Mouse (Mus musculus) adipocyte (in vitro differentiated cells): ENCODE results near the gene Tmem115.
"Not testable (repeated sequence)": the region's sequence is repeated elsewhere in the genome, so short reads cannot be mapped to it uniquely, and the experiment has no call there.

Experiments used
- DNase-seq: peaks from one replicate; pipeline ENCODE4 v3.0.0-alpha.2; 2016; ENCODE audit warnings: low spot score

The Tmem115 gene

DNA sequence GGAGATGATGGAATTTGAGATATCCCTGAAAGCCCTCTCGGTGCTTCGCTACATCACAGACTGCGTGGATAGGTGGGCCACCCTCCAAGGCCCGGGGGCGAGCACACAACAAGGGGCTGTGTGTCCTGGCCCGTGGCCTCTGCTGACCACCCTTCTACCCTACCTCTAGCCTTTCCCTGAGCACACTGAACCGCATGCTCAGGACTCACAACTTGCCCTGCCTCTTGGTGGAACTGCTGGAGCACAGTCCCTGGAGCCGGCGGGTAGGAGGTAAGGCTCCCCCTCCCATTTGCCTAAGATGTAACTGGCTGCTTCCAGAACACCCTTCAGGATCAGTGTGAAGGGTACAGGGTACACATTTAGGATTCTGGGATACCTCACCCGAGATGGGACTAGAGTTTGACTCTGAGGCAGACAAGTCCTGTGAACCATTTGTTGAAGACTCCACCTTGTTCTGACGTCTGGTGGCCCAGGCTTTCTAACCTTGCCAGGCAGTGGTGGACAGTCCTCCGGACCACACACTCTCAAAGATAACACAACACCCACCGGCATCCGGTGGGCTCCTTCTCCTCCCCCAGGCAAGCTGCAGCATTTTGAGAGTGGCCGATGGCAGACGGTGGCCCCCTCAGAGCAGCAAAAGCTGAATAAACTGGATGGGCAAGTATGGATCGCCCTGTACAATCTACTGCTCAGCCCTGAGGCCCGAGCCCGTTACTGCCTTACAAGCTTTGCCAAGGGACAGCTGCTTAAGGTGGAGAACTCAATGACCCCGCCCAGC is 15.7 kb downstream of the Tmem115 start:
- DNase-seq = no peak

- no peak for DNase-seq
These were observed 16.9 kb downstream of the Tmem115 start for GRCm38 (mm10) chr9:107550491-107551116.

DNA sequence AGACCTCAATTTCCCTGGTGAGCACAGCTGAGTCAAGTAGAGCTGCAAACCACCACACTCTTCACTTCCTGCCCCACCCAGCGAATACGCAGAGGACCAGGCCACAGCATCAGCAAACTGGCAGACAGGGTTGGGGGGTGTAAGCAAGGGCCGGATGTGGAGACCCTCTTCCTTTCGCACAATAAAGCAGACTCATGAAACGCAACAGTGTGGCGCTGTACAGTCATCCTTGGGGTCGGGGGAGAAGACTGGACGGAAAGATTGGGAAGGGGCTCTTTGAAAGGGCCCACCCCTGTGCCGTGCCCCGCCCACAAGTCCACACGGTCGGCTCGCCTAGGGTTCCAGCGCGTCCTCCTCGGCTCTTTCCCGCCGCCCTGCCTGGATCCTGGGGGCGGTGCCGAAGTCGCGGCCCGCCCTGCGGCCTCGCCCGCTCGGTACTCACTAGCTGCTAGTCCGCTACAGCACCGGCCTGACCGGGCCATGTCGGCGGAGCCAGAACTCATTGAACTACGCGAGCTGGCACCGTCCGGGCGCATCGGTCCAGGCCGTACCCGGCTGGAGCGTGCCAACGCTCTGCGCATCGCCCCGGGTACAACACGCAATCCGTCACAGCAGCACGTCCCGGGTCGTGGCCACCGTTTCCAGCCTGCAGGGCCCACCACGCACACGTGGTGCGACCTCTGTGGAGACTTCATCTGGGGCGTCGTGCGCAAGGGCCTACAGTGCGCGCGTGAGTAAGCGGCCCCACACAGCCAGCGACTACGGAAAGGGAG is 17.6 kb downstream of the Tmem115 start, which contains the start of gene Rassf1:
Gene Rassf1 (plus strand): TSS at position 439 of the 773 bp plus-strand sequence.
- no peak for DNase-seq

GRCm38 (mm10) chr9:107551890-107552355 is 18.2 kb downstream of the Tmem115 start:
- DNase-seq = no peak

DNA sequence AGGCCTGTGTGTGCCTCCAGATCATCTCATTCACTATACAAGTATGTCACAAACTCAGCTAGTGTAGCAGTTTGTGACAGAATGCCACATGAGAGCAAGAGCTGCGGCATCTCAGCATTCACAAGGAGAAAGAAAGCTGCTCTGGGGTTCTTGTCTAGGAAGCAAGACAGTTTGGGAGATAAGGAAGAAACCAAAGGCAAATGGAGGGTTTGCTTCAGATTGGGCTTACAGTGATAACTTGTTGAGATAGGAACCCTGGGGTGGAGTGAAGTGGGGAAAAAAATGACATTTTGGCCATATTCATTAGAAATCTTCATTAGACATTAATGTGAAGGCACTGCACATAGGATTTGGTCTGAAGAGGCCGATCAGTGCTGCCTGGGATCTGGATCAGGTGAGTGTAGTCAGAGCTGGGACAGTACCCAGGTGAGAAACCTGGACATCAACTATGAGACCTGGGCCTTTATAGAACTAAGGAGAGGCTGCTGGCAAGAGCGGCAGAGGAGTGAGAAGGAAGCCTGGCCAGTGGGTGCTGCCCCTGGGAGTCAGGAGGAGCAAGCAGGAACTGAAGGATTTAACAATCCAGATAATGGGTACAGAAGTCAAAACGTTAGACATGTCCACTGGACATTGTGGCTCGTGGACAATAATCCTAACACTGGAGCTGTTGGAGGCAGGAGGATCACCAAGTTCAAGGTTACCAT is 19.1 kb downstream of the Tmem115 start:
- DNase-seq = no peak

DNA sequence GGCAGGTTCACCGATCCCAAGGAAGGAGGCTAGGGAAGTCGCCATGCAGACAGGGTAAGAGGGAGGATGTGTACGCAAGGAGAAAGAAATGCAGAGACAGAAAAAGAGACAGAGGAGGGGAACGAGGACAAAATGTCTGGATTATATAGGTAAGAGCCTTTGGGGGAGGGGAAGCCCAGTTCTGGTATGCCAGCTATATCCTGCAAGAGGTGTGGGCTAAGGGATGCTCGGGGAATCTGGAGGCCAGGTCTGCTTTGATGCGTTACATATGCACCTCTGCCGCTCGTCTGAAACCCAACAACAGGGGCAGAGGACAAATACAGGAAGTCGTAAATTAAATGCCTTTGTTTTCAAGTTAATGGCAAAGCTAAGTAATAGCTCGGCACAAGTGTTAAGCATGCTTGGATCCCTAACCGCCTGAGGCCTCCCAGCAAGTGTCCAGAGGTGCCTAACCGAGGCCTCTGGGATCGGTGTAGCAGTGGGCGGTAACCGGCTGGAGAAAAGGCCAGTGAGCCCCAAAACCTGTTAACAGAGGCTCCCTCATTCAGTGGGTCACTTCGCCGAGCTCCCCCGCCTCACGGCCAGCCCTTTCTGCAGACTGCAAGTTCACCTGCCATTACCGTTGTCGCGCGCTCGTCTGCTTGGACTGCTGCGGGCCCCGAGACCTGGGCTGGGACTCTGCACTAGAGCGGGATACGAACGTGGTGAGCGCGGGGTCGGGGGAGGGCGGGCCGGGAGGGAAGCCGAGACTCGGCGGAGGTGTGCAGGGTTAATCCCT is 20.0 kb downstream of the Tmem115 start:
- no peak for DNase-seq

DNA sequence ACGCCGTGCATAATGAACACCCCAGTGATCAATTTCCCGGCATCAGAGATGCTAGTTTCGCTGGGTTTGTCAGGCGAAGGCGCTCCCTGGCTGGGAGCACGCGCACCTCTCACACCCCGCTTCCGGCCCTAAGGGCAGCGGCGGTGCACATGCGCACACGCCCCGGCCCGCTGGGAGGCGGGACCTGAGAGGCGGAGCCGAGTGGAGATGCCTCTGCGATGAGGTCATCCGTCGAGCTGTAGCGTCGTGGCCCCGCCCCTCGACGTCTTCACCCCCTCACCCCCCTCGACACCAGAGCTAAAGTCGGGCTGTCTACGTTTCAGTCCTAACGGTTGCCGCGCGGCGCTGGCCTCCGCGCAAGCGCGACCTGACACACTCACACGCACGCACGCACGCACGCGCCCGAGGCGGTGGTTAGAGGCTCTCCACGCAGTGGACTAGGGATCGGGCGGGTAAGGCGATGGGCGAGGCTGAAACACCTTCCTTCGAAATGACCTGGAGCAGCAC is 20.6 kb downstream of the Tmem115 start:
- peak; percentile 97 for DNase-seq

- peak; percentile 71 for DNase-seq
These were observed 21.3 kb downstream of the Tmem115 start for GRCm38 (mm10) chr9:107555031-107555457.

- DNase-seq = no peak
These were observed 22.0 kb downstream of the Tmem115 start for GRCm38 (mm10) chr9:107555701-107556100.

- no peak for DNase-seq
These were observed 22.6 kb downstream of the Tmem115 start for GRCm38 (mm10) chr9:107556346-107556745.

DNA sequence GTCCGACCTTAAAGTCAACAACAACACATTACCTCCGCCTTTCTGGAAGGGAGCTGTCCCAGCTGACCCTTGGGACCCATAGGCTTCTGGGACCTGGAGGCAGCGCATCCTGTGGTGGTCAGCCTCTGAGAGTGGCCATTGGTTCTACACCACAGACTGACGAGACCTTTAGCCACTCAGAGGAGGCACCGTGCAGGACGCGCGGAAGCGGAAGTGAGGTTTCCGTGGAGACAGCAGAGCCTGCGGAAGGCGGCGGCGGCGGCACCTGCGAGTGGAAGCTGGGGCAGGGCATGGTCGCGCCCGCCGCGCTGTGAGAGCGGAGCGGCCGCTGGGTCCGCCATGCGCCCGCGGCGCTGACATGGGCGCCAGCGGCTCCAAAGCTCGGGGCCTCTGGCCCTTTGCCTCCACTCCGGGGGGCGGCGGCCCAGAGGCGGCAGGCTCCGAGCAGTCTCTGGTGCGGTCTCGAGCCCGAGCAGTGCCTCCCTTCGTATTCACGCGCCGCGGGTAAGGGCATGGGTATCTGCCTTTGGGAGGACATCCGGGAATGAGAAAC is 29.4 kb downstream of the Tmem115 start, which contains the start of gene Tusc2:
Gene Tusc2 (plus strand): TSS at position 227 of the 553 bp plus-strand sequence.
- DNase-seq = peak; percentile 96

GRCm38 (mm10) chr9:107565556-107565955 is 31.8 kb downstream of the Tmem115 start:
- not testable (repeated sequence) for DNase-seq

DNA sequence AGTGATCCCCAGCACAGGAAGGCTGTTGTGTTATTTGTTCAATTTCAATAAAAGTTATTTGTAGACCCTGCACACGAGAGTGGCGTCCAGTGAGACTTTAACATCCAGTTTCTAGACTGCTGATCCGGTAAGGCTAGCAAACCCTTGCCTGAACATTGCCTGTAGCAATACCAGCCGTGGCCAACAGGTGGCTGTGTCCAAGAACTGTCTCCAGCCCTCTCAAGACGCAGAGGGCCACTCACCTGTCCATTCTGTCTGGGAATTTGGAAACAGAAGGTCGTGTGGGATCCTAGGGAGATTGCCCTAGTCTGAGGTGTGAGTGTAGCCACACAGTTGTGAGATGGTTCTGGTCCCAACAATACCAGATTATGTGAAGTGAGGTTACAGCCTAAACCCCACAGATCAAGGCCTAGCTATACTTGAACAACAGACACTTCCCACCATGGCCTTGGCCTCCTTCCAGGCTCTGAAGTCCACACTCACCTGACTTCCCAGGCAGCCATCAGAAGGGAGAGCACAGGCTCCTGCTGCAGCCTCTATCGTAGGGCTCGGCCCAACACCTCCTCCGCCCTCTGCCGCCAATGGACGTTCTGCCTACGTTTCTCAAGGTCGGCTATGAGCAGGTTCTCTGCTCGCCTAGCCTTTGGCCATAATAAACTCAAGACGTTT is 32.4 kb downstream of the Tmem115 start:
- peak; percentile 78 for DNase-seq

DNA sequence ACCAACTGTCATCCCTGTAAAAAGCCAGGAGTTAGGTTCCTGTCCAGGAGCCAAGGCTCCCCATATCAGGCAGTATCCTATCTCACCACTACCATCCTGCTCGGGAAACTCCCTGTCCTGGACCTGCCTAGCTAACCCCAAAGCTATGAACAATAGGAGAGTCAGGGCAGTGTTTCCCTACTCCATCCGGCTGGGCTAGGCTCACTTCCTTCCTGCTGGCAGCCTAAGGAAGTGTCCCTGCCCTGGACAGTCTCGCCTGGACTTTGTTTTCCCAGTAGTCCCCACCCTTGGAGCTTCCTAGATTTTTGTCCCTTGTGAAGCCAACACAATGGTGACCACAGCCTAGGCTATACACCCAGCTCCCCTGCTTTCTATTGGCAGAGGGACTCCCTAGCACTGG is 33.1 kb downstream of the Tmem115 start:
- DNase-seq = no peak

DNA sequence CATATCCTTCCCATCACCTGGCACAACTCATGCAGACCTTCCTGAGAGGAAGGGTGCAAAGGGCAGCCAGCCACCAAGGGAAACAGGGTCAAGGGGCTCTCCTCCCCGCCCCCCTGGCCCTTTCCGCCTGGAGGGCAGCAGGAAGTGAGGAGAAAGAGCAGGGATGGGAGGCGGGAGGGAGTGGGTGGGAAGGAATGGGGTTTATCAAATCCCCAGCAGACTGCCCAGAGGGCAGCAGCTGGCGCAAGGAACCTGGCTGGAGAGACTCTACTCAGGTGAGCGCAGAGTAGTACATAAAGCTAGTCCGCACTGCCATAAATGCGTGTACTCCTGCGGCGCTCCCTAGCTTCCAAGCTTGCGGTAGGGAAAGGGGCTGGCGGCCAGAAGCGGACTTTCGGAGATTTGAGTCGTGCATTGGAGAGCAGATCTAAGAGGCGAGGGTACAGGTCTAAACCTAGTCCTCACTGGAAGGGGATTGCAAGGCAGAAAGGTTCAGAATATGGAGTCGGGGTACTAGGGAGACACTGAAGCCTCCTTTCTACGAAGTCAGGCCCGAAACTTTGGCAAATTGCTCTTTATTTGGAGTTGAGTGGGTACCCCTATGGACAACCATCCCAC is 34.1 kb downstream of the Tmem115 start, which contains the start of gene Hyal2:
Gene Hyal2 (plus strand): TSS at position 244 of the 618 bp plus-strand sequence.
- DNase-seq = no peak

- DNase-seq = peak; percentile 90
These were observed 34.9 kb downstream of the Tmem115 start for GRCm38 (mm10) chr9:107568331-107569261.

- DNase-seq = no peak
These were observed 35.5 kb downstream of the Tmem115 start for GRCm38 (mm10) chr9:107569270-107569669.

- DNase-seq = no peak
These were observed 36.3 kb downstream of the Tmem115 start for GRCm38 (mm10) chr9:107570016-107570415.
